Mouse (Mus musculus): ENCODE measurements around the gene Fnbp1l. TPM values are rescaled to one million over a fixed set of nuclear protein-coding genes. Genes with fewer than 3 reads are reported as not detected.

Gene Fnbp1l
- polyA plus RNA-seq, 1 experiment from 2014 or later: 34.3 TPM

GRCm38 (mm10) chr3:122565285-122565684 is 54.2 kb downstream of the Fnbp1l start:
- H3K4me2 ChIP-seq: no peak overlapping the region
- peaks cover 16% of the 10 kb centered on the region for H3K36me3 ChIP-seq
- H3K4me1 ChIP-seq (replicated peaks): peaks cover 9% of the 10 kb centered on the region; the same call in 1 of the 2 replicates
- 21% methylated on average over 7 of the region's 7 CpGs for WGBS
- H3K9me3 ChIP-seq (replicated peaks): no peaks in the 10 kb centered on the region
- H3K27me3 ChIP-seq (replicated peaks): no peaks in the 10 kb centered on the region
- no peak for ATAC-seq (ENCODE audit: insufficient number of reproducible peaks, low FRiP score)
- H3K4me3 ChIP-seq: no peak overlapping the region
- no peak overlapping the region for H3K9ac ChIP-seq
- no peak overlapping the region for H3K27ac ChIP-seq (ENCODE audit: poor library complexity, severe bottlenecking)

DNA sequence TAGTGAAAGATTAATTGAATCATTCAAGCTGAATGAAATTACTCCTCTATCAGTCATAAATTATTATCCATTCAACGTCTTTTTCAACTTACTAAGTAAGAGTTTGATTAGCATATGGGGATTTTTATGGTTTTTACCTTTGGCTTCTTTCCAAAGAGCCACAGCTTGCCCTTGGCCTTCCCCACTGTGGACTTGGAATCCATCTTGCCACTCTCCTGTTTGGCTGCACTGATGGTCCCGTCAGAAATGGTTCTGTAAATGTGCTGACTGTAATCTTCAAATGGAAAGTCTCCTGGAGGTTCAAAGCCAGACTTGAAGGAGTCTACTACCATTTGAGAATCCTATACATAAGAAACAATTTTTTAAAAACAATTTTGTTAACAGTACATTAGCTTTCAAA is 61.7 kb downstream of the Fnbp1l start:
- no peak for ATAC-seq (ENCODE audit: insufficient number of reproducible peaks, low FRiP score)
- no peak overlapping the region for H3K4me3 ChIP-seq
- H3K27me3 ChIP-seq (replicated peaks): no peaks in the 10 kb centered on the region
- no peak overlapping the region for H3K27ac ChIP-seq (ENCODE audit: poor library complexity, severe bottlenecking)
- H3K9me3 ChIP-seq (replicated peaks): no peaks in the 10 kb centered on the region
- peaks cover 10% of the 10 kb centered on the region for H3K36me3 ChIP-seq
- 79% methylated on average over 2 of the region's 2 CpGs for WGBS
- H3K4me2 ChIP-seq: no peak overlapping the region
- H3K9ac ChIP-seq: no peak overlapping the region
- no peaks in the 10 kb centered on the region for H3K4me1 ChIP-seq (replicated peaks)

- peaks cover 17% of the 10 kb centered on the region for H3K36me3 ChIP-seq
- no peak overlapping the region for H3K9ac ChIP-seq
- WGBS: 94% methylated on average over 3 of the region's 3 CpGs
- H3K9me3 ChIP-seq (replicated peaks): no peaks in the 10 kb centered on the region
- no peaks in the 10 kb centered on the region for H3K4me1 ChIP-seq (replicated peaks)
- H3K27me3 ChIP-seq (replicated peaks): no peaks in the 10 kb centered on the region
- ATAC-seq (ENCODE audit: insufficient number of reproducible peaks, low FRiP score): no peak
- no peak overlapping the region for H3K4me2 ChIP-seq
- H3K4me3 ChIP-seq: no peak overlapping the region
- H3K27ac ChIP-seq (ENCODE audit: poor library complexity, severe bottlenecking): no peak overlapping the region
These were observed 68.3 kb downstream of the Fnbp1l start for GRCm38 (mm10) chr3:122551174-122551573.

GRCm38 (mm10) chr3:122547469-122547868 is 72.0 kb downstream of the Fnbp1l start:
- no peak overlapping the region for H3K27ac ChIP-seq (ENCODE audit: poor library complexity, severe bottlenecking)
- H3K27me3 ChIP-seq (replicated peaks): no peaks in the 10 kb centered on the region
- no peak for ATAC-seq (ENCODE audit: insufficient number of reproducible peaks, low FRiP score)
- no peaks in the 10 kb centered on the region for H3K4me1 ChIP-seq (replicated peaks)
- H3K4me3 ChIP-seq: no peak overlapping the region
- peaks cover 35% of the 10 kb centered on the region for H3K36me3 ChIP-seq
- H3K9ac ChIP-seq: no peak overlapping the region
- no peak overlapping the region for H3K4me2 ChIP-seq
- 71% methylated on average over 4 of the region's 4 CpGs for WGBS
- H3K9me3 ChIP-seq (replicated peaks): no peaks in the 10 kb centered on the region

- Histone ChIP-seq H3K27me3 (replicated peaks) (no peaks in the 10 kb centered on the region), H3K4me3 (no peak overlapping the region), H3K9ac (no peak overlapping the region), H3K27ac (ENCODE audit: poor library complexity, severe bottlenecking) (no peak overlapping the region), H3K4me1 (replicated peaks) (0 out of 2 replicates have a peak, but pooled peaks cover 4% of the 10 kb centered on the region), H3K9me3 (replicated peaks) (no peaks in the 10 kb centered on the region), H3K4me2 (no peak overlapping the region), H3K36me3 (peaks cover 50% of the 10 kb centered on the region)
- no peak for ATAC-seq (ENCODE audit: insufficient number of reproducible peaks, low FRiP score)
- 81% methylated on average over 2 of the region's 2 CpGs for WGBS
These were observed 74.2 kb downstream of the Fnbp1l start for GRCm38 (mm10) chr3:122545346-122545745.

DNA sequence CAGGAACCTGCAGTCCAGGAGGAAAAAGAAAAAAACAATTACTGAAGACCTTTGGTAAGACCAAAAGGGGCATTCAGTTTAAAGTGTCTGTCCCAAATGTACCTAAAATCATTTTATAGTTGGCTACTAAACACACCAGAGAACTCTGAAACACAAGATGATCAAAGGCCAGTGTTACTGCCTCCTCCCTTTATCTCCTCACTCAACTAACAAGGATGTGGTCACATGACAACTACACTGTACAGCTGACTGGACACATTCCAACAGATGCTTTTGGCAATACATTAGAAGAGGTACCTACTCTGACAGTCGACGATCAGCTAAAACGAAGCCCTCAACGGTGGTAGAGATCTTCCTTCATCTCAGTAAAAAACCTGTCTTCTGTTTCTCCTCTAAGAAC is 78.6 kb downstream of the Fnbp1l start:
- no peak for ATAC-seq (ENCODE audit: insufficient number of reproducible peaks, low FRiP score)
- WGBS: 62% methylated on average over 4 of the region's 4 CpGs

DNA sequence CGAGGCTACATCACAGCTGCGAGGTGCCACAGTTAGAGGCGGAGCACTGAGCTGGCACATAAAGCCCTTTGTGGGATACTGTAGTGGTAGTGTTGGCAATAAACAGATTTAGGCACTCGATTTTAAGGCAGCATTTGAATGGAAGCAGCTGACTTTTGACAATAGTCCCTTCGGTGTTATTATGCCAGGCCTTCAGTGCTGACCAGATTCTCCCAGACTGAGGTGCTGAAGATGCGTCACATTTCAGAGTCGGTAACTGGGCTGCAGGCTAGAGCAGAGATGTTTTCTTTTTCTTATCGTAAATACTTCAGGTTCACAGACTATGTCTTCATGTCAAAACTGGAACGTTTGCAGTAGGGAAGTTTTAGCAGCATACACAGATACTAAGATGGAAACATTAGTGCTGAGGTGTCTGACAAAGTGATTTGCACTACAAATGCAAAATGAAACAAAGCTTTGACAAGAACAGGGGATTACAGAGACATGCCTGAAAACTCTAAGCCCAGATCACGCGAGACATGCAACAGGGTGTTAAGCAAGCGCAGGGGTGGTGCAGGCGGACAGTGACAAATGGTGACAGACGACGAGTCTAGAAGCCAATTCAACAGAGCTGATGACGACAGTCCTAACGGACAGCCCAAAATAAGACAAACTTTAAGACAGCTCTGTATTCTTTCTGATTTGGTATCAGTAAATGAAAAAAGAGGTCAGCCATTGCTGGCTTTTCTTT is 79.4 kb downstream of the Fnbp1l start:
- 76% methylated on average over 17 of the region's 17 CpGs for WGBS
- H3K4me2 ChIP-seq: no peak overlapping the region
- H3K27ac ChIP-seq (ENCODE audit: poor library complexity, severe bottlenecking): no peak overlapping the region
- peaks cover 57% of the 10 kb centered on the region for H3K36me3 ChIP-seq
- H3K9ac ChIP-seq: no peak overlapping the region
- 0 out of 2 replicates have a peak, but pooled peaks cover 4% of the 10 kb centered on the region for H3K4me1 ChIP-seq (replicated peaks)
- H3K4me3 ChIP-seq: no peak overlapping the region
- H3K9me3 ChIP-seq (replicated peaks): no peaks in the 10 kb centered on the region
- H3K27me3 ChIP-seq (replicated peaks): no peaks in the 10 kb centered on the region
- ATAC-seq (ENCODE audit: insufficient number of reproducible peaks, low FRiP score): no peak

More for the DNA sequence above, 78.6 kb downstream of the Fnbp1l start:
- Histone ChIP-seq H3K4me1 (replicated peaks) (0 out of 2 replicates have a peak, but pooled peaks cover 4% of the 10 kb centered on the region), H3K4me2 (no peak overlapping the region), H3K27ac (ENCODE audit: poor library complexity, severe bottlenecking) (no peak overlapping the region), H3K36me3 (peaks cover 59% of the 10 kb centered on the region), H3K27me3 (replicated peaks) (no peaks in the 10 kb centered on the region), H3K9ac (no peak overlapping the region), H3K9me3 (replicated peaks) (no peaks in the 10 kb centered on the region), H3K4me3 (no peak overlapping the region)

DNA sequence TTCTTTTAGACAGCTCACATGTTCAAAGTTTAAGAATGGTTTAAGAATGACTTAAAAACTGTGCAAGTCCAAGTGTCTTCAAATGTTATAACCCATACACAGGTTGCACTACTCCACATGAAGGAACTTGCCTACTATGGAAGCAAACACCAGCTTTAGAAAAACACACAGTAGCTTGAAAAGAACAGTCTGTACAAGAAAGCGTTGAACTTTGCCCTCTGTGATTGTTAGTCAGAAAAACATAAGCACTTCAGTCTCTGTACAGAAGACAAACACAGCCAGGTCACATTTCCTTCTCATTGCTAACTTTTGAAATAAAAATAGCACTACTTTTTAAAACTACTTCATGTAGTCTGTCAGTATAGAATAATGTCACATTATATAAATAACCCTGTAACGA is 80.7 kb downstream of the Fnbp1l start:
- no peak overlapping the region for H3K27ac ChIP-seq (ENCODE audit: poor library complexity, severe bottlenecking)
- H3K4me2 ChIP-seq: no peak overlapping the region
- H3K9ac ChIP-seq: no peak overlapping the region
- WGBS: 84% methylated on average over 2 of the region's 2 CpGs
- no peaks in the 10 kb centered on the region for H3K27me3 ChIP-seq (replicated peaks)
- H3K4me1 ChIP-seq (replicated peaks): 0 out of 2 replicates have a peak, but pooled peaks cover 4% of the 10 kb centered on the region
- H3K9me3 ChIP-seq (replicated peaks): no peaks in the 10 kb centered on the region
- peaks cover 46% of the 10 kb centered on the region for H3K36me3 ChIP-seq
- ATAC-seq (ENCODE audit: insufficient number of reproducible peaks, low FRiP score): no peak
- no peak overlapping the region for H3K4me3 ChIP-seq

DNA sequence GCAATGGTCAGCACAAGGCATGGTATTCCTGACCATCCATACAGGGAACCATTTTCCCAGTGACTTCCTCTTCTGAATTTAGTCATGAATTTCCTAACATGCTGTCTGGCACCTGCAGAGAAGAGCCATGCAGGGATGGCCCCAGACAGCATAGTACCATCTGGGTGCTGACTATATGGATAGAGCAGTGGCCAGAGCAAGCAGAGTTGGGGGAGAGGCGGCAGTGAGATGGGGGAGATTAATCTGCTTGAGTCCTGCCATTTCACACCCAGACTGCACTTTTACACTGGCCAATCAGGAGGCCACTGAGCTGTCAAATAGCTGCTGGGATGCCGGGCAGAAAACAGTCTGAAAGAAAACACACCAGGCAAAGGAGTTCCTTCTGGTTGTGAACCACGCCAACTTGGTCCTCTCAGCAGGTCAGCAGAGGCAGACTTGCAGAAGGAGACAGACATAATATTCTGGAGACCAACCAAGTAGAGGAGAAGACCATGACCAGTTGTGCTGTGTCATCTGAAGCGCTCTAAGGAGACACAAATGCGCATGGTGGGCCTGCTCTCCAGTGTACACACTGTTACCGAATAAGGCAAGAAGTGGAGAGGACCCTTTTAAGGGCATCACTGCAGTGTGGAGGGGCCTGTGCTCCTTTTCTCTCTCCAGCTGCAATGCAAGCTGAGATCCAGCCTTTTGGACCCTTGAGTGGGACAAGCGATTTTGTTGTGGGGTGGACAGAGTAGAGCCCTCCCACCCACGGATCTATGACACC is 83.4 kb downstream of the Fnbp1l start:
- Histone ChIP-seq H3K27me3 (replicated peaks) (no peaks in the 10 kb centered on the region), H3K9ac (no peak overlapping the region), H3K4me3 (no peak overlapping the region), H3K4me1 (replicated peaks) (0 out of 2 replicates have a peak, but pooled peaks cover 3% of the 10 kb centered on the region), H3K4me2 (no peak overlapping the region), H3K27ac (ENCODE audit: poor library complexity, severe bottlenecking) (no peak overlapping the region), H3K36me3 (peaks cover 30% of the 10 kb centered on the region), H3K9me3 (replicated peaks) (no peaks in the 10 kb centered on the region)
- WGBS: 64% methylated on average over 8 of the region's 8 CpGs
- no peak for ATAC-seq (ENCODE audit: insufficient number of reproducible peaks, low FRiP score)

DNA sequence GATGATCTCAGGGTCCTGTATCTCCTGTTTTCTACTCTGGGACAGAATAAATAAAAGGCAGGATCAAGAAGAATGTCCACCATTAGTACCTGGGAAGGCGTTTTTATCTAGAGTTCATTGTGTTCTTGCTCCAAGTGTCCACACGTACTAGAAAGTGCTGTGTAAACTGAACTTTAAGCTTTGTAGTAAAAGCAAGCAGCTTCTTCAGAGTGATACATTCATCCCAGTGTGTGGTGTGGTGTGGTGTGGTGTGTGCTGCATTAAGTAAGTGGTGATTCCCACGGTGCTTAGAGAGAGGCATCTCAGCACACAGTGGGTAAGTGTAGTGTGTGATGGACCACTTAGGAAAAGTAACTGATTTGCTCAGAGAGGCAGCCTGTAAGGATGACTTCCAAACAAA is 91.0 kb downstream of the Fnbp1l start:
- Histone ChIP-seq H3K27me3 (replicated peaks) (no peaks in the 10 kb centered on the region), H3K4me2 (no peak overlapping the region), H3K9me3 (replicated peaks) (no peaks in the 10 kb centered on the region), H3K36me3 (no peaks in the 10 kb centered on the region; the same call in none of the 2 replicates), H3K4me1 (replicated peaks) (no peaks in the 10 kb centered on the region), H3K9ac (no peak overlapping the region), H3K4me3 (no peak overlapping the region), H3K27ac (ENCODE audit: poor library complexity, severe bottlenecking) (no peak overlapping the region)
- 77% methylated on average over 3 of the region's 3 CpGs for WGBS
- no peak for ATAC-seq (ENCODE audit: insufficient number of reproducible peaks, low FRiP score)

DNA sequence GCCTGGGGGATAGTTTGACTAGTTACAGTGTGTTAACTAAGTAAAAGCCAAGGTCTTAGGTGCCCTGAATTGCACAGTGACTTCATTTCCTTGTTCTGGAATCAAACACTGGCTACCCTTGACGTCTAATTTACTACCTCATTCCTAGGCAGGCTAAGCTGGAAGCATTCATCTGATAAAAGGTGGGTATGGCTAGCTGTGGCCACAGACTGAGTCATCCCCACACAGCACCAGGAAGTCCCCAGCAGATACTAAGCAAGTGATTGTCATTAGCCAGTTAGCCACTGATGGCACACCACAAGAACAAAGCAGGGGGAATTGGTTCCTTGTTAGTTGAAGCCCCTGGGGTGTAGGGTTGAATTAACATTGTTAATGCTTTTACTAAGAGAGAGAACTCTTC is 98.2 kb downstream of the Fnbp1l start:
- 24% methylated on average over 1 of the region's 1 CpGs for WGBS

More for the DNA sequence above, 98.2 kb downstream of the Fnbp1l start:
- no peak overlapping the region for H3K4me2 ChIP-seq
- H3K27ac ChIP-seq (ENCODE audit: poor library complexity, severe bottlenecking): no peak overlapping the region
- 0 out of 2 replicates have a peak, but pooled peaks cover 7% of the 10 kb centered on the region for H3K27me3 ChIP-seq (replicated peaks)
- no peak for ATAC-seq (ENCODE audit: insufficient number of reproducible peaks, low FRiP score)
- H3K4me3 ChIP-seq: no peak overlapping the region
- peaks cover 20% of the 10 kb centered on the region for H3K4me1 ChIP-seq (replicated peaks)
- no peaks in the 10 kb centered on the region for H3K9me3 ChIP-seq (replicated peaks)
- H3K9ac ChIP-seq: no peak overlapping the region
- H3K36me3 ChIP-seq: no peaks in the 10 kb centered on the region

Data from heart, embryonic 12.5 days (tissue).